Mouse (Mus musculus) CH12.LX (cell line): Measurements from ENCODE around the gene Tbc1d16. TPM values are rescaled to one million over a fixed set of nuclear protein-coding genes. Genes with fewer than 3 reads are reported as not detected.
A peak's percentile ranks its signal among the peaks of the same experiment; 100 is the strongest.

Experiments
- DNase-seq: peaks from one replicate; pipeline ENCODE4 v3.0.0-alpha.2; 2013; ENCODE audit errors: extremely low read depth
- H3K27ac ChIP-seq: 2 replicates; pipeline ENCODE4 v1.5.1; 2012; ENCODE audit warnings: low read depth, mild to moderate bottlenecking, control low read depth, moderate library complexity; ENCODE audit not compliant: insufficient read depth
- H3K27me3 ChIP-seq: replicated peaks from 2 replicates; pipeline ENCODE3; 2012; ENCODE audit warnings: inconsistent platforms
- H3K36me3 ChIP-seq, 2 experiments: replicated peaks in 1 of 2; 2 replicates each; pipeline versions ENCODE3 to v1.6.1; 2012; ENCODE audit warnings: inconsistent platforms in 1 of 2, low read length in 1 of 2, mild to moderate bottlenecking in 1 of 2, mixed read lengths in 1 of 2, moderate library complexity in 1 of 2; ENCODE audit not compliant: control insufficient read depth in 1 of 2, insufficient read depth in 1 of 2
- H3K4me1 ChIP-seq, 2 experiments: 2 replicates each; pipeline ENCODE4 v1.6.1; 2012; ENCODE audit warnings: inconsistent platforms in 1 of 2, moderate library complexity in 1 of 2; ENCODE audit not compliant: insufficient read depth in 2 of 2, control insufficient read depth in 1 of 2
- H3K4me2 ChIP-seq: 2 replicates; pipeline ENCODE4 v1.6.1; 2012; ENCODE audit warnings: low read depth, mild to moderate bottlenecking, control low read depth; ENCODE audit not compliant: poor library complexity, insufficient read depth, severe bottlenecking
- H3K4me3 ChIP-seq, 3 experiments: fragments of 150-350 bp in 1 of 3; sonication (generic) in 1 of 3; replicated peaks in 1 of 3; 2 replicates each; pipeline versions ENCODE3 to v1.5.1; 2011 to 2012; ENCODE audit warnings: low read depth in 2 of 3, low read length in 2 of 3, mild to moderate bottlenecking in 2 of 3, moderate library complexity in 2 of 3, control low read depth in 1 of 3, improper control_type of control experiment in 1 of 3, inconsistent platforms in 1 of 3, mixed read lengths in 1 of 3; ENCODE audit not compliant: poor library complexity in 1 of 3
- H3K79me2 ChIP-seq: replicated peaks from 2 replicates; pipeline ENCODE4 v1.6.1; 2012; ENCODE audit warnings: mild to moderate bottlenecking, moderate library complexity; ENCODE audit not compliant: control insufficient read depth, poor library complexity, insufficient read depth, severe bottlenecking; ENCODE audit errors: extremely low read depth
- H3K9ac ChIP-seq: 2 replicates; pipeline ENCODE4 v1.6.1; 2012; ENCODE audit warnings: low read depth, mild to moderate bottlenecking, control low read depth, moderate library complexity; ENCODE audit not compliant: insufficient read depth
- H3K9me3 ChIP-seq: replicated peaks from 2 replicates; pipeline ENCODE3; 2012; ENCODE audit warnings: low read length, inconsistent platforms, mixed read lengths
- BHLHE40 ChIP-seq: IDR thresholded peaks from 2 replicates; pipeline ENCODE4 v1.6.1; 2011; ENCODE audit warnings: mild to moderate bottlenecking, low read depth, low read length, improper control_type of control experiment
- CHD1 ChIP-seq: IDR thresholded peaks from 2 replicates; pipeline ENCODE4 v1.6.1; 2012; ENCODE audit warnings: low read depth, low read length, improper control_type of control experiment, inconsistent platforms
- CHD2 ChIP-seq: IDR thresholded peaks from 2 replicates; pipeline ENCODE4 v1.6.1; 2011; ENCODE audit warnings: low read length, improper control_type of control experiment
- CTCF ChIP-seq, 2 experiments: IDR thresholded peaks in 1 of 2; conservative IDR thresholded peaks in 1 of 2; 2 replicates each; pipeline ENCODE4 v1.5.1; 2011 to 2012; ENCODE audit warnings: low read depth in 2 of 2, low read length in 2 of 2, improper control_type of control experiment in 1 of 2, inconsistent platforms in 1 of 2, mild to moderate bottlenecking in 1 of 2, moderate library complexity in 1 of 2
- E2F4 ChIP-seq: IDR thresholded peaks from 2 replicates; pipeline ENCODE4 v1.6.1; 2011; ENCODE audit warnings: low read depth, low read length, improper control_type of control experiment; ENCODE audit not compliant: insufficient replicate concordance
- ELF1 ChIP-seq: IDR thresholded peaks from 2 replicates; pipeline ENCODE4 v1.6.1; 2014; ENCODE audit warnings: low read depth, mild to moderate bottlenecking, inconsistent platforms, low read length, improper control_type of control experiment
- EP300 ChIP-seq: IDR thresholded peaks from 2 replicates; pipeline ENCODE4 v1.6.1; 2011; ENCODE audit warnings: low read length, improper control_type of control experiment
- ETS1 ChIP-seq: conservative IDR thresholded peaks from 2 replicates; pipeline ENCODE4 v1.6.1; 2012; ENCODE audit warnings: low read depth, mild to moderate bottlenecking, inconsistent platforms, low read length, improper control_type of control experiment, moderate library complexity
- GABPA ChIP-seq: IDR thresholded peaks from 2 replicates; pipeline ENCODE4 v1.6.1; 2012; ENCODE audit warnings: low read depth, low read length, improper control_type of control experiment, inconsistent platforms; ENCODE audit not compliant: insufficient replicate concordance
- HCFC1 ChIP-seq: IDR thresholded peaks from 2 replicates; pipeline ENCODE4 v1.6.1; 2012; ENCODE audit warnings: low read depth, mild to moderate bottlenecking, inconsistent platforms, low read length, improper control_type of control experiment
- IRF4 ChIP-seq: IDR thresholded peaks from 2 replicates; pipeline ENCODE4 v1.6.1; 2014; ENCODE audit warnings: low read depth, mild to moderate bottlenecking, inconsistent platforms, low read length, improper control_type of control experiment
- JUN ChIP-seq: IDR thresholded peaks from 2 replicates; pipeline ENCODE4 v1.6.1; 2011; ENCODE audit warnings: low read depth, mild to moderate bottlenecking, low read length, improper control_type of control experiment, moderate library complexity; ENCODE audit not compliant: insufficient read depth
- JUND ChIP-seq: conservative IDR thresholded peaks from 2 replicates; pipeline ENCODE4 v1.6.1; 2011; ENCODE audit warnings: low read depth, low read length, improper control_type of control experiment
- KAT2A ChIP-seq: IDR thresholded peaks from 2 replicates; pipeline ENCODE4 v1.6.1; 2012; ENCODE audit warnings: low read length, improper control_type of control experiment, inconsistent platforms; ENCODE audit not compliant: insufficient replicate concordance
- MAFK ChIP-seq: IDR thresholded peaks from 2 replicates; pipeline ENCODE4 v1.6.1; 2011; ENCODE audit warnings: low read length, improper control_type of control experiment; ENCODE audit not compliant: insufficient replicate concordance
- MAX ChIP-seq: IDR thresholded peaks from 2 replicates; pipeline ENCODE4 v1.6.1; 2011; ENCODE audit warnings: low read length, improper control_type of control experiment
- MAZ ChIP-seq: IDR thresholded peaks from 2 replicates; pipeline ENCODE4 v1.6.1; 2012; ENCODE audit warnings: low read depth, mild to moderate bottlenecking, inconsistent platforms, low read length, improper control_type of control experiment, moderate library complexity
- MEF2A ChIP-seq: IDR thresholded peaks from 2 replicates; pipeline ENCODE4 v1.6.1; 2014; ENCODE audit warnings: low read depth, mild to moderate bottlenecking, inconsistent platforms, low read length, improper control_type of control experiment, borderline replicate concordance
- MXI1 ChIP-seq: IDR thresholded peaks from 2 replicates; pipeline ENCODE4 v1.6.1; 2011; ENCODE audit warnings: mild to moderate bottlenecking, low read depth, low read length, improper control_type of control experiment
- MYC ChIP-seq: IDR thresholded peaks from 2 replicates; pipeline ENCODE4 v1.6.1; 2011; ENCODE audit warnings: low read depth, mild to moderate bottlenecking, improper control_type of control experiment, low read length
- NELFE ChIP-seq: IDR thresholded peaks from 2 replicates; pipeline ENCODE4 v1.6.1; 2011; ENCODE audit warnings: low read depth, low read length, improper control_type of control experiment
- NRF1 ChIP-seq: IDR thresholded peaks from 2 replicates; pipeline ENCODE4 v1.6.1; 2014; ENCODE audit warnings: low read depth, mild to moderate bottlenecking, inconsistent platforms, low read length, improper control_type of control experiment, moderate library complexity
- PAX5 ChIP-seq: IDR thresholded peaks from 2 replicates; pipeline ENCODE4 v1.6.1; 2012; ENCODE audit warnings: low read length, inconsistent platforms, mixed read lengths
- POLR2A ChIP-seq: IDR thresholded peaks from 2 replicates; pipeline ENCODE4 v1.6.1; 2011; ENCODE audit warnings: low read depth, mild to moderate bottlenecking, improper control_type of control experiment, low read length
- POLR2AphosphoS2 ChIP-seq: IDR thresholded peaks from 2 replicates; pipeline ENCODE4 v1.6.1; 2011; ENCODE audit warnings: low read depth, low read length, improper control_type of control experiment
- RAD21 ChIP-seq: IDR thresholded peaks from 2 replicates; pipeline ENCODE4 v1.6.1; 2011; ENCODE audit warnings: low read depth, mild to moderate bottlenecking, low read length, improper control_type of control experiment, moderate library complexity
- RCOR1 ChIP-seq: conservative IDR thresholded peaks from 2 replicates; pipeline ENCODE4 v1.6.1; 2012; ENCODE audit warnings: low read depth, mild to moderate bottlenecking, inconsistent platforms, low read length, improper control_type of control experiment
- SIN3A ChIP-seq: IDR thresholded peaks from 2 replicates; pipeline ENCODE4 v1.6.1; 2012; ENCODE audit warnings: low read length, improper control_type of control experiment, inconsistent platforms
- SMC3 ChIP-seq: IDR thresholded peaks from 2 replicates; pipeline ENCODE4 v1.6.1; 2011; ENCODE audit warnings: low read depth, low read length, improper control_type of control experiment
- TBP ChIP-seq: conservative IDR thresholded peaks from 2 replicates; pipeline ENCODE4 v1.6.1; 2011; ENCODE audit warnings: low read depth, low read length, improper control_type of control experiment
- TCF12 ChIP-seq: IDR thresholded peaks from 2 replicates; pipeline ENCODE4 v1.6.1; 2014; ENCODE audit warnings: low read depth, mild to moderate bottlenecking, inconsistent platforms, low read length, improper control_type of control experiment
- UBTF ChIP-seq: IDR thresholded peaks from 2 replicates; pipeline ENCODE4 v1.6.1; 2012; ENCODE audit warnings: low read depth, mild to moderate bottlenecking, inconsistent platforms, low read length, improper control_type of control experiment, moderate library complexity
- USF1 ChIP-seq: IDR thresholded peaks from 2 replicates; pipeline ENCODE4 v1.6.1; 2014; ENCODE audit warnings: low read depth, mild to moderate bottlenecking, inconsistent platforms, low read length, improper control_type of control experiment
- USF2 ChIP-seq: conservative IDR thresholded peaks from 2 replicates; pipeline ENCODE4 v1.6.1; 2011; ENCODE audit warnings: low read depth, low read length, improper control_type of control experiment
- ZC3H11A ChIP-seq: IDR thresholded peaks from 2 replicates; pipeline ENCODE4 v1.6.1; 2012; ENCODE audit warnings: low read depth, mild to moderate bottlenecking, inconsistent platforms, low read length, improper control_type of control experiment
- ZKSCAN1 ChIP-seq: IDR thresholded peaks from 2 replicates; pipeline ENCODE4 v1.6.1; 2012; ENCODE audit warnings: low read depth, inconsistent platforms, low read length, improper control_type of control experiment, borderline replicate concordance
- ZMIZ1 ChIP-seq: IDR thresholded peaks from 2 replicates; pipeline ENCODE4 v1.6.1; 2012; ENCODE audit warnings: low read depth, mild to moderate bottlenecking, inconsistent platforms, low read length, improper control_type of control experiment
- ZNF384 ChIP-seq: IDR thresholded peaks from 2 replicates; pipeline ENCODE4 v1.6.1; 2012; ENCODE audit warnings: low read depth, low read length, improper control_type of control experiment, inconsistent platforms
- dilution Hi-C: fragments of 300-500 bp; cut with MboI; formaldehyde crosslinking; loops from 2 replicates; pipeline ENCODE4 v1.14.3; 2020; ENCODE audit warnings: low sequenced_read_pairs; ENCODE audit not compliant: extremely low pct_unique_long_range_greater_than_20kb, extremely low pct_ligation_motif_present
- in situ Hi-C: fragments of 300-500 bp; cut with MboI; formaldehyde crosslinking; loops from 3 replicates; pipeline ENCODE4 v1.14.3; 2019; ENCODE audit warnings: low sequenced_read_pairs, low pct_ligation_motif_present, low pct_unique_long_range_greater_than_20kb, mixed read lengths
- polyA plus RNA-seq: library from polyadenylated mRNA; unstranded; fragments of >175 nt; gene quantifications from 2 replicates; pipeline ENCODE4 v1.2.1, GENCODE M21; 2012; ENCODE audit warnings: low read depth; ENCODE audit not compliant: insufficient read length
- total RNA-seq, 2 experiments: library from RNA; depleted of rRNA; stranded (reverse); fragments of 300-350 nt in 1 of 2; fragments of >200 nt in 1 of 2; gene quantifications; 2 replicates each; pipeline ENCODE4 v1.2.3; 2012 to 2014

The Tbc1d16 gene
- total and polyA plus RNA-seq, 3 experiments = 0.79 to 15.9 (median 2.7) TPM

DNA sequence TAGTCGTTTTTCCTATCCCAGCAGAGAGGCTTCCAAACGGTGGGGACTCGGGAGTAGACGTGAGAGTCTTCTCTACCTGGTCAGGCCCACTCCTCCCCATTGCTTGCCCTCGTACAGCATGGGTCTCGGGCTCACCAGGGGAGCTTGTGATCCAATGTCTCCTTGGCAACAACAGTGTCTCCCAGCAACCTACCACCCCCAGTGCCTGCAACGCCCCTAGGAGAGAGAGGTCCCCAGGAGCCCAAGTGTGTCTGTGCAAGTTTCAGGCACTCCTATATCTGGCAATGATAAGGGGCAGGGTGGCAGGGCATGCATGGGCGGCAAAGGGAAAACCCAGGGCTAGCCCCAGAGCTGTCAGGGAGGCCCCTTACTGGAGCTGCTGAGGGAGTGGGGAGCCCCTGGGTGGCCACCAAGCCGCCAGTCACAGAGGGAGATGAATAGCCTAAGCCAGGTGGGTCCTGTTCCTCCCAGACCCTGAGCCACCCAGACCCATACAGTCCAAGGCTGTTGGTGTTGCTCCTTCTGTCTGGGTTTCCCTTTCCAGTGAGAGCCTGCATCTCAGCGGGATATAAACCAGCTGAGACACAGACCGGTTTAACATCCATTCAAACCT is 99.5 kb downstream of the Tbc1d16 start:
- dilution Hi-C loops = no loop called here
- Histone ChIP-seq H3K79me2 (no peaks in the 10 kb centered on the region), H3K27ac (peak overlapping the region; percentile 87), H3K27me3 (no peaks in the 10 kb centered on the region), H3K36me3 (no peaks in the 10 kb centered on the region), H3K4me1 (peaks cover 64 to 97% of the 10 kb centered on the region in 2 experiments), H3K9me3 (peaks cover 8% of the 10 kb centered on the region), H3K4me2 (peak overlapping the region; percentile 57), H3K9ac (peak overlapping the region; percentile 50), H3K4me3 (peak overlapping the region in 1 of 3 experiments; percentile 14)
- DNase-seq = peak; percentile 76
- TF ChIP-seq POLR2AphosphoS2 = no peak
- peak; percentile 92 for TF ChIP-seq IRF4
- TF ChIP-seq ZMIZ1 = peak; percentile 84
- no peak for TF ChIP-seq ZNF384
- no peak for TF ChIP-seq ZC3H11A
- TF ChIP-seq RAD21 = peak; percentile 19
- no peak for TF ChIP-seq JUN
- TF ChIP-seq NRF1 = peak; percentile 53; the same call in 1 of the 2 replicates
- TF ChIP-seq CHD2 = peak; percentile 91
- 0 out of 4 replicates have a peak, but pooled peaks of 1 of the 2 experiments have one; percentile 4 for TF ChIP-seq CTCF (conservative IDR thresholded peaks at IDR 0.05 in 1 of 2, IDR thresholded peaks at IDR 0.05 in 1 of 2; ENCODE audit: low read depth in 2 of 2, low read length in 2 of 2)
- 0 out of 2 replicates have a peak, but pooled peaks have one; percentile 74 for TF ChIP-seq MAX
- no peak for TF ChIP-seq E2F4
- peak; percentile 85 for TF ChIP-seq BHLHE40
- TF ChIP-seq UBTF = peak; percentile 98
- TF ChIP-seq MEF2A = peak; percentile 95
- TF ChIP-seq CHD1 = peak; percentile 45; the same call in 1 of the 2 replicates
- no peak for TF ChIP-seq JUND
- no peak for TF ChIP-seq USF2
- 0 out of 2 replicates have a peak, but pooled peaks have one; percentile 63 for TF ChIP-seq MAFK
- no peak for TF ChIP-seq ZKSCAN1
- TF ChIP-seq SMC3 = peak; percentile 29
- peak; percentile 93 for TF ChIP-seq MXI1
- TF ChIP-seq PAX5 = no peak
- TF ChIP-seq TCF12 = peak; percentile 98
- peak; percentile 90 for TF ChIP-seq EP300
- peak; percentile 78; the same call in 1 of the 2 replicates for TF ChIP-seq RCOR1
- TF ChIP-seq USF1 = no peak
- peak; percentile 98 for TF ChIP-seq MAZ
- peak; percentile 82 for TF ChIP-seq SIN3A
- peak; percentile 46; the same call in 1 of the 2 replicates for TF ChIP-seq POLR2A
- peak; percentile 95 for TF ChIP-seq TBP
- peak; percentile 65; the same call in 1 of the 2 replicates for TF ChIP-seq MYC
- peak; percentile 97 for TF ChIP-seq ETS1
- peak; percentile 42; the same call in 1 of the 2 replicates for TF ChIP-seq HCFC1
- TF ChIP-seq GABPA = no peak
- peak; percentile 63; the same call in 1 of the 2 replicates for TF ChIP-seq ELF1
- TF ChIP-seq KAT2A = 0 out of 2 replicates have a peak, but pooled peaks have one; percentile 63
- peak; percentile 64 for TF ChIP-seq NELFE
- in situ Hi-C loops = loop anchor here (5.0 kb wide), 1 partner anchor 36 kb away; no protein-coding TSS in a partner anchor
